Mouse (Mus musculus) CH12.LX (cell line): ENCODE results near the gene Pttg1ip. TPM values are rescaled to one million over a fixed set of nuclear protein-coding genes. Genes with fewer than 3 reads are reported as not detected.

Source experiments
- DNase-seq: peaks from one replicate; pipeline ENCODE4 v3.0.0-alpha.2; 2013; ENCODE audit errors: extremely low read depth
- H3K27ac ChIP-seq: 2 replicates; pipeline ENCODE4 v1.5.1; 2012; ENCODE audit warnings: low read depth, mild to moderate bottlenecking, control low read depth, moderate library complexity; ENCODE audit not compliant: insufficient read depth
- H3K27me3 ChIP-seq: replicated peaks from 2 replicates; pipeline ENCODE3; 2012; ENCODE audit warnings: inconsistent platforms
- H3K36me3 ChIP-seq, 2 experiments: replicated peaks in 1 of 2; 2 replicates each; pipeline versions ENCODE3 to v1.6.1; 2012; ENCODE audit warnings: inconsistent platforms in 1 of 2, low read length in 1 of 2, mild to moderate bottlenecking in 1 of 2, mixed read lengths in 1 of 2, moderate library complexity in 1 of 2; ENCODE audit not compliant: control insufficient read depth in 1 of 2, insufficient read depth in 1 of 2
- H3K4me1 ChIP-seq, 2 experiments: 2 replicates each; pipeline ENCODE4 v1.6.1; 2012; ENCODE audit warnings: inconsistent platforms in 1 of 2, moderate library complexity in 1 of 2; ENCODE audit not compliant: insufficient read depth in 2 of 2, control insufficient read depth in 1 of 2
- H3K4me2 ChIP-seq: 2 replicates; pipeline ENCODE4 v1.6.1; 2012; ENCODE audit warnings: low read depth, mild to moderate bottlenecking, control low read depth; ENCODE audit not compliant: poor library complexity, insufficient read depth, severe bottlenecking
- H3K4me3 ChIP-seq, 3 experiments: fragments of 150-350 bp in 1 of 3; sonication (generic) in 1 of 3; replicated peaks in 1 of 3; 2 replicates each; pipeline versions ENCODE3 to v1.5.1; 2011 to 2012; ENCODE audit warnings: low read depth in 2 of 3, low read length in 2 of 3, mild to moderate bottlenecking in 2 of 3, moderate library complexity in 2 of 3, control low read depth in 1 of 3, improper control_type of control experiment in 1 of 3, inconsistent platforms in 1 of 3, mixed read lengths in 1 of 3; ENCODE audit not compliant: poor library complexity in 1 of 3
- H3K79me2 ChIP-seq: replicated peaks from 2 replicates; pipeline ENCODE4 v1.6.1; 2012; ENCODE audit warnings: mild to moderate bottlenecking, moderate library complexity; ENCODE audit not compliant: control insufficient read depth, poor library complexity, insufficient read depth, severe bottlenecking; ENCODE audit errors: extremely low read depth
- H3K9ac ChIP-seq: 2 replicates; pipeline ENCODE4 v1.6.1; 2012; ENCODE audit warnings: low read depth, mild to moderate bottlenecking, control low read depth, moderate library complexity; ENCODE audit not compliant: insufficient read depth
- H3K9me3 ChIP-seq: replicated peaks from 2 replicates; pipeline ENCODE3; 2012; ENCODE audit warnings: low read length, inconsistent platforms, mixed read lengths
- BHLHE40 ChIP-seq: IDR thresholded peaks from 2 replicates; pipeline ENCODE4 v1.6.1; 2011; ENCODE audit warnings: mild to moderate bottlenecking, low read depth, low read length, improper control_type of control experiment
- E2F4 ChIP-seq: IDR thresholded peaks from 2 replicates; pipeline ENCODE4 v1.6.1; 2011; ENCODE audit warnings: low read depth, low read length, improper control_type of control experiment; ENCODE audit not compliant: insufficient replicate concordance
- EP300 ChIP-seq: IDR thresholded peaks from 2 replicates; pipeline ENCODE4 v1.6.1; 2011; ENCODE audit warnings: low read length, improper control_type of control experiment
- ETS1 ChIP-seq: conservative IDR thresholded peaks from 2 replicates; pipeline ENCODE4 v1.6.1; 2012; ENCODE audit warnings: low read depth, mild to moderate bottlenecking, inconsistent platforms, low read length, improper control_type of control experiment, moderate library complexity
- MAFK ChIP-seq: IDR thresholded peaks from 2 replicates; pipeline ENCODE4 v1.6.1; 2011; ENCODE audit warnings: low read length, improper control_type of control experiment; ENCODE audit not compliant: insufficient replicate concordance
- MAZ ChIP-seq: IDR thresholded peaks from 2 replicates; pipeline ENCODE4 v1.6.1; 2012; ENCODE audit warnings: low read depth, mild to moderate bottlenecking, inconsistent platforms, low read length, improper control_type of control experiment, moderate library complexity
- PAX5 ChIP-seq: IDR thresholded peaks from 2 replicates; pipeline ENCODE4 v1.6.1; 2012; ENCODE audit warnings: low read length, inconsistent platforms, mixed read lengths
- SMC3 ChIP-seq: IDR thresholded peaks from 2 replicates; pipeline ENCODE4 v1.6.1; 2011; ENCODE audit warnings: low read depth, low read length, improper control_type of control experiment
- TBP ChIP-seq: conservative IDR thresholded peaks from 2 replicates; pipeline ENCODE4 v1.6.1; 2011; ENCODE audit warnings: low read depth, low read length, improper control_type of control experiment
- USF1 ChIP-seq: IDR thresholded peaks from 2 replicates; pipeline ENCODE4 v1.6.1; 2014; ENCODE audit warnings: low read depth, mild to moderate bottlenecking, inconsistent platforms, low read length, improper control_type of control experiment
- ZC3H11A ChIP-seq: IDR thresholded peaks from 2 replicates; pipeline ENCODE4 v1.6.1; 2012; ENCODE audit warnings: low read depth, mild to moderate bottlenecking, inconsistent platforms, low read length, improper control_type of control experiment
- ZKSCAN1 ChIP-seq: IDR thresholded peaks from 2 replicates; pipeline ENCODE4 v1.6.1; 2012; ENCODE audit warnings: low read depth, inconsistent platforms, low read length, improper control_type of control experiment, borderline replicate concordance
- dilution Hi-C: fragments of 300-500 bp; cut with MboI; formaldehyde crosslinking; loops from 2 replicates; pipeline ENCODE4 v1.14.3; 2020; ENCODE audit warnings: low sequenced_read_pairs; ENCODE audit not compliant: extremely low pct_unique_long_range_greater_than_20kb, extremely low pct_ligation_motif_present
- in situ Hi-C: fragments of 300-500 bp; cut with MboI; formaldehyde crosslinking; loops from 3 replicates; pipeline ENCODE4 v1.14.3; 2019; ENCODE audit warnings: low sequenced_read_pairs, low pct_ligation_motif_present, low pct_unique_long_range_greater_than_20kb, mixed read lengths
- polyA plus RNA-seq: library from polyadenylated mRNA; unstranded; fragments of >175 nt; gene quantifications from 2 replicates; pipeline ENCODE4 v1.2.1, GENCODE M21; 2012; ENCODE audit warnings: low read depth; ENCODE audit not compliant: insufficient read length
- total RNA-seq, 2 experiments: library from RNA; depleted of rRNA; stranded (reverse); fragments of 300-350 nt in 1 of 2; fragments of >200 nt in 1 of 2; gene quantifications; 2 replicates each; pipeline ENCODE4 v1.2.3; 2012 to 2014

The Pttg1ip gene
- total and polyA plus RNA-seq, 3 experiments: 18.9 to 25.3 (median 20.7) TPM

DNA sequence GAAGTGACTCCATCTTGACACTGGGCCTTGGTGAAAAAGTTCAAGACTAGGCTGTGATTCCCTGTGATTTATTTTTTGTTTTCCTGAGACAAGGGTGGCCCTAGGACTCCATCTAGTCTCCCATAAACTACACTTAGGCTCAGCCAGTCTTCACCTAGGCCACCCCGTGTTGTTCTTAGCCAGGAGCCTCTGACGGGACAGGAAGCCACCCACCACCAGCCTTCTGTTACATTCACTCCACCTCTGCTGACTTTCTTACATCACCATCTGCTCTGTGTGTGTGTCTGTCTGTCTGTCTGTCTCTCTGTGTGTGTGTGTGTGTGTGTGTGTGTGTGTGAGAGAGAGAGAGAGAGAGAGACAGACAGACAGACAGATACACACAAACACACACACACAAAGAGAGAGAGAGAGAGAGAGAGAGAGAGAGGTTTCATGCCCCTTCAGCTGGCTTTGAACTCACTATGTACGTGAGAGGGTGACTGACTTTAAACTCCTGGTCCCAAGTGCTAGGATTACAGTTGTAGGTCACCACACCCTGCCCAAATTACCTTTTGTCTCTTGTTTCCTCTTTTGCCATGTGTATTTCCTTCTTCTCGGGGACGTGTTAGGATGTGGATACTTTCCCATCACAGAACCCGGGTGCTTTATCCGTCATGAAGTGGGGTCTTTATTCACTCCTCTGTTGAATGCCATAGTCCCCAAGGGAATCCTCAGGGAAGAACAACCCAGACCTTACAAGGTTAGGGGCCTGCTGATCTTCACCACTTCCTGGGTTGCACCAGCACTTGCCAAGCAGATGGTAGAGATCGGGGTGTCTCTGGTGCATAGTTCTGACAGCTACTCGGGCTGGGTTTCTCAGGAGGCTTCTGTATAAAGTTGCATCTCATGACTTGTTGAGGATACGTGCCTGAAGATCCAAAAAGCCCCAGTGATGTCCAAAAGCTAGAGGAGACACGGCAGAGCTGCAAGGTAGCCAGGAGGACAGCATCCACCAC, 44.0 kb upstream of the Pttg1ip start:
- Histone ChIP-seq H3K9me3 (no peaks in the 10 kb centered on the region), H3K4me3 (no peak overlapping the region), H3K36me3 (peaks cover 5 to 62% of the 10 kb centered on the region in 2 experiments), H3K4me2 (no peak overlapping the region), H3K4me1 (peaks cover 0 to 59% of the 10 kb centered on the region in 2 experiments; a peak in 2 of 4 replicates), H3K27ac (no peak overlapping the region), H3K27me3 (no peaks in the 10 kb centered on the region), H3K9ac (no peak overlapping the region), H3K79me2 (peaks cover 3% of the 10 kb centered on the region; the same call in 1 of the 2 replicates)
- dilution Hi-C loops (no loop called here), in situ Hi-C loops (no loop called here)
- no peak for DNase-seq
- TF ChIP-seq BHLHE40 (no peak), PAX5 (no peak), TBP (no peak), E2F4 (no peak), ZKSCAN1 (no peak)

GRCm38 (mm10) chr10:77539320-77539945, 42.1 kb upstream of the Pttg1ip start:
- dilution Hi-C loops (no loop called here), in situ Hi-C loops (no loop called here)
- H3K4me2 ChIP-seq: no peak overlapping the region
- H3K4me3 ChIP-seq: no peak overlapping the region
- no peak overlapping the region for H3K27ac ChIP-seq
- no peak overlapping the region for H3K9ac ChIP-seq
- DNase-seq: no peak
- no peaks in the 10 kb centered on the region for H3K27me3 ChIP-seq
- H3K36me3 ChIP-seq: peaks cover 10 to 63% of the 10 kb centered on the region in 2 experiments
- H3K9me3 ChIP-seq: no peaks in the 10 kb centered on the region
- no peak for TF ChIP-seq ZC3H11A
- TF ChIP-seq ETS1: no peak
- TF ChIP-seq USF1: no peak
- no peak for TF ChIP-seq SMC3
- no peak for TF ChIP-seq EP300
- TF ChIP-seq MAZ: no peak
- no peak for TF ChIP-seq MAFK
- peaks cover 3% of the 10 kb centered on the region; the same call in 1 of the 2 replicates for H3K79me2 ChIP-seq
- peaks cover 0 to 46% of the 10 kb centered on the region in 2 experiments; a peak in 2 of 4 replicates for H3K4me1 ChIP-seq
